Mouse (Mus musculus) limb, embryonic 15.5 days (tissue): ENCODE results near the gene Golph3. TPM values are rescaled to one million over a fixed set of nuclear protein-coding genes. Genes with fewer than 3 reads are reported as not detected.

ENCODE experiments used
- ATAC-seq: fragments of 200-750 bp; cut with Nextera tagmentation; 2 replicates; pipeline ENCODE4 v1.8.0; 2017; ENCODE audit warnings: low read depth, moderate TSS enrichment; ENCODE audit not compliant: insufficient number of reproducible peaks, low FRiP score, low TSS enrichment
- H3K27ac ChIP-seq: fragments of 300-500 bp; sonication (generic); 2 replicates; pipeline ENCODE4 v1.5.1; 2015; ENCODE audit warnings: moderate library complexity, mild to moderate bottlenecking, inconsistent platforms
- H3K27me3 ChIP-seq: fragments of 300-500 bp; sonication (generic); 2 replicates; pipeline ENCODE4 v1.6.1; 2015; ENCODE audit warnings: inconsistent platforms
- H3K36me3 ChIP-seq: fragments of 300-500 bp; sonication (generic); 2 replicates; pipeline ENCODE4 v1.6.1; 2015; ENCODE audit warnings: inconsistent platforms
- H3K4me1 ChIP-seq: fragments of 300-500 bp; sonication (generic); 2 replicates; pipeline ENCODE4 v1.6.1; 2015; ENCODE audit warnings: inconsistent platforms
- H3K4me2 ChIP-seq: fragments of 300-500 bp; sonication (generic); 2 replicates; pipeline ENCODE4 v1.6.1; 2015; ENCODE audit warnings: mild to moderate bottlenecking, inconsistent platforms
- H3K4me3 ChIP-seq: fragments of 300-500 bp; sonication (generic); 2 replicates; pipeline ENCODE4 v1.5.1; 2015; ENCODE audit warnings: mild to moderate bottlenecking, inconsistent platforms
- H3K9ac ChIP-seq: fragments of 300-500 bp; sonication (generic); 2 replicates; pipeline ENCODE4 v1.6.1; 2015; ENCODE audit warnings: inconsistent platforms
- H3K9me3 ChIP-seq: fragments of 300-500 bp; sonication (generic); 2 replicates; pipeline ENCODE4 v1.6.1; 2016; ENCODE audit warnings: inconsistent platforms
- WGBS: fragments of 180-500 bp; shearing (Covaris S2); methylation state at CpG from one replicate; pipeline ENCODE4 v1.1.7; 2015; 5-methylcytosine and 5-hydroxymethylcytosine counted together
- polyA plus RNA-seq: library from polyadenylated mRNA; unstranded; fragments of >200 nt; fragmentation: Nextera tagmentation; extraction: Ambion mirVana; gene quantifications from 2 replicates; pipeline ENCODE4 v1.2.1, GENCODE M21; 2015

Golph3 gene
- polyA plus RNA-seq, 1 experiment from 2014 or later: 87.2 TPM

DNA sequence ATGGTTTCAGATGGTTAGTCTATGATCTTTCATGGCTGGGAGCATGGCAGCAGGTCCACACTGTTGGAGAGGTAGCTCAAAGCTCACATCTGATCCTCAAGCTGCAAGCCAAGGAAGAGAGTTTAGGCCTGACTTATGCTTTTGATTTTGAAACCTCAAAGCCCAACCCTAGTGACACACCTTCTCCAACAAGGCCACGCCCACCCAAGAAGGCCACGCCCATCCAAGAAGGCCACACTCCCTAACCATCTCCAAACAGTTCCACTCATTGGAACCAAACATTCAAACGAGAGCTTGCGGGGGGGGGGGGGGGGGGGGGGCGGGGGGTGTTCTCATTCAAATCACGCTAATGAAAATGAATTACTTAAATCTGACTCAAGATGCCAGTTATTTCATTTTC, 19.5 kb upstream of the Golph3 start:
- ATAC-seq: no peak
- Histone ChIP-seq H3K27ac (no peak overlapping the region), H3K27me3 (no peaks in the 10 kb centered on the region), H3K4me3 (no peak overlapping the region), H3K36me3 (no peaks in the 10 kb centered on the region), H3K4me2 (no peak overlapping the region), H3K4me1 (no peaks in the 10 kb centered on the region), H3K9ac (no peak overlapping the region), H3K9me3 (no peaks in the 10 kb centered on the region)
- WGBS: 78% methylated on average over 6 of the region's 6 CpGs

DNA sequence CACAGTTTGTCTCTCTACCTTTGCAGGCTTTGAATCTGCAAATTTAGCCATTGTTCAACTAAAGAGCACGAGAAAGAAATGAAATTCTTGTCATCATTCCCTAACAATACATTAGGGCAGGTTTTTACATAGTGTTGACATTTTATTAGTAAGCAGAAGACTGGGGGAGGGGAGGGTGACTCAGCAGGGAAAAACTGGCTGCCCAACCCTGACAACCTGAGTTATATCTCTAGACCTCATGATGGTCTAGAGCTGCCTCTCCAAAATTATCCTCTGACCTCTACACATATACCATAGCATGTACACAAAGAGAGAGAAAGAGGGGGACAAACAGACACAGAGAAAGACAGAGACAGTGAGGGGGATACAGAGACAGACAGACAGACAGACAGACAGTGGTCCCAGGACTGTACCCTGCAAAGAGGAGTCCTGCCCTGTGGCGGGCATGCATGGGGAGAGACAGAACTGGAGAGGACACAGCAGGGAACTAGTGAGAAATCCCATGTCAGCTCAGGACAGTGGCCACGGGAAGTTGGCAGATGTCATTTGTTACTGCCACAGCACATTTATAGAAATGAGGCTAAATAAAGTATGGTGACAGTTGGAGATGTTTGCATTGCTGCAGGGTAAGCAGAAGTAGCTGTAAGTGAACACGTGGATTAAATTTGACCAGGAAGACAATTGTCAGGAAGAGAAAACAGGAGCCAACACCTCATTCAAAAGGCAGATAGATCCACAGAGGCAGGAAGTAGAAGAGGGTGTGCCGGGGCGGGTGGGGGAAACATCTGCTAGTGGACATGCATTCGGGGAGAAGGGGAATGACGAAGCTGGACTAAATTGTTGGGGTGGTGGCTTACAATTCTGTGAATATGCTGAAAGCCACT, 14.8 kb upstream of the Golph3 start:
- Histone ChIP-seq H3K27ac (no peak overlapping the region), H3K4me1 (no peaks in the 10 kb centered on the region), H3K36me3 (no peaks in the 10 kb centered on the region), H3K9me3 (no peaks in the 10 kb centered on the region), H3K9ac (no peak overlapping the region), H3K4me3 (no peak overlapping the region), H3K27me3 (no peaks in the 10 kb centered on the region), H3K4me2 (no peak overlapping the region)
- ATAC-seq: no peak
- 49% methylated on average over 8 of the region's 8 CpGs for WGBS

DNA sequence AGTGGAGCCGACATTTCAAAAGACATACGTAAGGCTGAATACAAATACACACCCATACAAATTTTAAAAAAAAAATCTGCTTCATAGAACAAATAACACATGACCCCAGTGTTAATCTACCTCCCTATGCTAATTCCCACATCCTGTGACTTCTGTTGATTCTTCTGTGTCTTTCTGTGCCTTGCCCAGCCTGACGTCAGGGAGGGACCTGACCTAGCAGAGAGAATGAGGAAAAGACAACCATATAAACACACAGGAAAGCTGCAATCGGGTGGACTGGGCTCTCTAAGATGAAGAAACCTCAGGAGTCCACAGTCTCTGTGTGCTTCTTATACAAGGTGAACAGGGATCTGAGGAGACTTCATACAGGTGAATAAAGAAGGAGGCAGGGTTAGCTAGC, 14.1 kb upstream of the Golph3 start:
- Histone ChIP-seq H3K4me1 (no peaks in the 10 kb centered on the region), H3K4me2 (no peak overlapping the region), H3K36me3 (no peaks in the 10 kb centered on the region), H3K9ac (no peak overlapping the region), H3K4me3 (no peak overlapping the region), H3K27ac (no peak overlapping the region), H3K27me3 (no peaks in the 10 kb centered on the region), H3K9me3 (no peaks in the 10 kb centered on the region)
- ATAC-seq: no peak
- WGBS: 66% methylated on average over 4 of the region's 4 CpGs

GRCm38 (mm10) chr15:12308539-12308938, 12.7 kb upstream of the Golph3 start:
- no peak overlapping the region for H3K27ac ChIP-seq
- H3K9me3 ChIP-seq: no peaks in the 10 kb centered on the region
- no peaks in the 10 kb centered on the region for H3K27me3 ChIP-seq
- H3K4me1 ChIP-seq: no peaks in the 10 kb centered on the region
- no peaks in the 10 kb centered on the region for H3K36me3 ChIP-seq
- H3K4me3 ChIP-seq: no peak overlapping the region
- no peak overlapping the region for H3K4me2 ChIP-seq
- 89% methylated on average over 5 of the region's 5 CpGs for WGBS
- ATAC-seq: no peak
- no peak overlapping the region for H3K9ac ChIP-seq

DNA sequence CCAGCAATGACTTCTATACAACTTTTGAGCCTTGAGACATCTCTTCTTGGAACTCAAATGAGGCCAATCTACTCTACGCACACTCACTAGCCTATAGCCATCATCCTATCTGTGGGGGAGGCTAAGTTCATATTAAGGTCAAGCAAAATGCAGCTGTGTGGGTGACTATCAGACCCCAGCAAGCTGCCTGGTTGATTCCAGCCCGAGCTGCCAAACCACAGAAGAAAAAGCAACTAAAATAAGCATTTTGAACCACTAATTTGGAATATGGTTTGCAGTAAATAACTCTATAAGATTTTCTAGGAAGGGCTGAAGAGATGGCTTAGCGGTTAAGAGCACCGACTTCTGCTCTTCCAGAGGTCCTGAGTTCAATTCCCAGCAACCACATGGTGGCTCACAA, 10.6 kb upstream of the Golph3 start:
- Histone ChIP-seq H3K27ac (no peak overlapping the region), H3K9me3 (no peaks in the 10 kb centered on the region), H3K4me1 (no peaks in the 10 kb centered on the region), H3K9ac (no peak overlapping the region), H3K4me2 (no peak overlapping the region), H3K4me3 (no peak overlapping the region), H3K27me3 (no peaks in the 10 kb centered on the region), H3K36me3 (no peaks in the 10 kb centered on the region)
- 77% methylated on average over 4 of the region's 4 CpGs for WGBS
- no peak for ATAC-seq

- Histone ChIP-seq H3K4me3 (no peak overlapping the region), H3K4me1 (no peaks in the 10 kb centered on the region), H3K9ac (no peak overlapping the region), H3K27me3 (no peaks in the 10 kb centered on the region), H3K4me2 (no peak overlapping the region), H3K27ac (no peak overlapping the region), H3K36me3 (no peaks in the 10 kb centered on the region), H3K9me3 (no peaks in the 10 kb centered on the region)
- WGBS: 82% methylated on average over 7 of the region's 7 CpGs
- ATAC-seq: no peak
These were observed 9.8 kb upstream of the Golph3 start for GRCm38 (mm10) chr15:12311465-12311864.

DNA sequence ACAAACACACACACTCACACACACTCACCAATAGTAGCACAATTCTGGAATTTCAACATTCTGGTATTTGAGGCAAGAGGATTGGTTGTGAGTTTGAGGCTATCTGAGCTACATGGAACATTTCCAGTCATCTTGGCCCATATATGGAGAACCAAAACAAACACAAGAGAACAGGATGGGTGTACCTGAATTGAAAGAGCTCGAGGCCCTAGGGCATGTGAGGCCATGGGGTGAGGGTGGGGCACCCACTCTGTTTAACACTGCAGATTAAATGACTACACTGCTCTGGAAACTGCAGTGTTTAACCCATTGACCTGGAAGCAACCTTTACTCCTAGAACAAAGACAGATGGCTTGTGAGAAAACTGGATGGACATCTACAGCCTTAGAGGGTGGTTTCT, 8.0 kb upstream of the Golph3 start:
- 10% methylated on average over 1 of the region's 1 CpGs for WGBS
- no peaks in the 10 kb centered on the region for H3K27me3 ChIP-seq
- no peak overlapping the region for H3K27ac ChIP-seq
- no peaks in the 10 kb centered on the region for H3K4me1 ChIP-seq
- H3K4me3 ChIP-seq: no peak overlapping the region
- H3K9me3 ChIP-seq: no peaks in the 10 kb centered on the region
- H3K36me3 ChIP-seq: no peaks in the 10 kb centered on the region
- no peak overlapping the region for H3K4me2 ChIP-seq
- no peak for ATAC-seq
- H3K9ac ChIP-seq: no peak overlapping the region

DNA sequence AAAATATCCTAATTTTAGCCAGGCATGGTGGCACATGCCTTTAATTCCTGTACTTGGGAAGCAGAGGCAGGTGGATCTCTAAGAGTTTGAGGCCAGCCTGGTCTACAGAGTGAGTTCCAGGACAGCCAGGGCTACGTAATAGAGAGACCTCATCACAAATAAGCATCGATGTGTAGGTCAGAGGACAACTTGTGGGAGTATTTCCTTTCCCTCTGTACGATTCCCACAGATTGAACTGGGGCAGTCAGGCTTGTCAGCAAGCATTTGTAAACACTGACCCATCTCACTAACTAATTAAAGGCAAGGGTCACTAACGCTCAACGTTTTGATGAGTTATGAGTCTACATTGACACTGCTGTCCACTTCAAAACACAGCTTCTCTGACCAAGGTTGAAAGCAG, 6.7 kb upstream of the Golph3 start:
- H3K4me1 ChIP-seq: no peaks in the 10 kb centered on the region
- H3K27me3 ChIP-seq: peaks cover 4% of the 10 kb centered on the region; the same call in 1 of the 2 replicates
- ATAC-seq: no peak
- H3K4me2 ChIP-seq: no peak overlapping the region
- no peaks in the 10 kb centered on the region for H3K9me3 ChIP-seq
- H3K27ac ChIP-seq: no peak overlapping the region
- H3K9ac ChIP-seq: no peak overlapping the region
- no peaks in the 10 kb centered on the region for H3K36me3 ChIP-seq
- WGBS: 80% methylated on average over 5 of the region's 5 CpGs
- H3K4me3 ChIP-seq: no peak overlapping the region

GRCm38 (mm10) chr15:12315996-12316395, 5.3 kb upstream of the Golph3 start:
- Histone ChIP-seq H3K27ac (no peak overlapping the region), H3K36me3 (no peaks in the 10 kb centered on the region), H3K4me3 (no peak overlapping the region), H3K9ac (no peak overlapping the region), H3K27me3 (peaks cover 4% of the 10 kb centered on the region; the same call in 1 of the 2 replicates), H3K4me2 (no peak overlapping the region), H3K9me3 (no peaks in the 10 kb centered on the region), H3K4me1 (no peaks in the 10 kb centered on the region)
- WGBS: 48% methylated on average over 2 of the region's 2 CpGs
- ATAC-seq: no peak

GRCm38 (mm10) chr15:12317290-12317689, 4.0 kb upstream of the Golph3 start:
- no peak overlapping the region for H3K9ac ChIP-seq
- no peaks in the 10 kb centered on the region for H3K9me3 ChIP-seq
- no peak overlapping the region for H3K27ac ChIP-seq
- no peak overlapping the region for H3K4me3 ChIP-seq
- 72% methylated on average over 5 of the region's 5 CpGs for WGBS
- no peaks in the 10 kb centered on the region for H3K4me1 ChIP-seq
- no peak overlapping the region for H3K4me2 ChIP-seq
- no peaks in the 10 kb centered on the region for H3K36me3 ChIP-seq
- peaks cover 4% of the 10 kb centered on the region; the same call in 1 of the 2 replicates for H3K27me3 ChIP-seq
- no peak for ATAC-seq

GRCm38 (mm10) chr15:12318451-12318850, 2.8 kb upstream of the Golph3 start:
- Histone ChIP-seq H3K9ac (no peak overlapping the region), H3K27ac (no peak overlapping the region), H3K4me2 (no peak overlapping the region), H3K4me3 (no peak overlapping the region), H3K36me3 (no peaks in the 10 kb centered on the region), H3K27me3 (peaks cover 4% of the 10 kb centered on the region; the same call in 1 of the 2 replicates), H3K4me1 (no peaks in the 10 kb centered on the region), H3K9me3 (no peaks in the 10 kb centered on the region)
- WGBS: 85% methylated on average over 8 of the region's 8 CpGs
- ATAC-seq: no peak

- Histone ChIP-seq H3K36me3 (no peaks in the 10 kb centered on the region), H3K27me3 (peaks cover 4% of the 10 kb centered on the region; the same call in 1 of the 2 replicates), H3K9me3 (no peaks in the 10 kb centered on the region), H3K9ac (no peak overlapping the region), H3K4me3 (no peak overlapping the region), H3K27ac (no peak overlapping the region), H3K4me1 (peaks cover 6% of the 10 kb centered on the region), H3K4me2 (peak overlapping the region; percentile 70)
- ATAC-seq: no peak
- 46% methylated on average over 5 of the region's 5 CpGs for WGBS
These were observed 1.4 kb upstream of the Golph3 start for GRCm38 (mm10) chr15:12319889-12320288.
